Mouse (Mus musculus): Measurements from ENCODE around the gene Dapp1.

Dapp1 gene

GRCm38 (mm10) chr3:137981382-137981750 lies at the start of gene Dapp1:
Gene Dapp1 (minus strand): TSS chr3:137981545.
- peak; percentile 49 for DNase-seq (ENCODE audit: extremely low spot score)

GRCm38 (mm10) chr3:138030563-138030962 lies 49.2 kb upstream of the Dapp1 start:
- no peak for DNase-seq (ENCODE audit: extremely low spot score)

DNA sequence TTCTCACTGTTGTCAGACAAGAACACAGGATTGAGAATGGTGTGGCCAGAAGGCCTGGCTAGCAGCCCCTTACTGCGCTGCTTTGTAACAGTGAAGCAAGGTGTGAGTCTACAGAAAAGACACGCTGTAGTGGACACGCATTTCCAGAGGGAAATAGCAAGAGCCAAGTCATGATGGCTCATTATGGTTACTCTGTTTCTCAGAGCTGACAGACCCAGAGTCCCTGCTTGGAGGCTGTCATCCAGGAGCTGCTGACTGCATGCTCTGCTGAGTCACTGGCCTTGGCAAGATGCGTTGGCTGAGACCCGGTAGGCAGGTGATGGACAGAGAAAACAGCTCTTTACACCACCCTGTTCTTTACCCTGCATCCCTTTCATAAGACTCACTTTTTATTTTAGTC lies 48.0 kb upstream of the Dapp1 start:
- no peak for DNase-seq (ENCODE audit: extremely low spot score)

DNA sequence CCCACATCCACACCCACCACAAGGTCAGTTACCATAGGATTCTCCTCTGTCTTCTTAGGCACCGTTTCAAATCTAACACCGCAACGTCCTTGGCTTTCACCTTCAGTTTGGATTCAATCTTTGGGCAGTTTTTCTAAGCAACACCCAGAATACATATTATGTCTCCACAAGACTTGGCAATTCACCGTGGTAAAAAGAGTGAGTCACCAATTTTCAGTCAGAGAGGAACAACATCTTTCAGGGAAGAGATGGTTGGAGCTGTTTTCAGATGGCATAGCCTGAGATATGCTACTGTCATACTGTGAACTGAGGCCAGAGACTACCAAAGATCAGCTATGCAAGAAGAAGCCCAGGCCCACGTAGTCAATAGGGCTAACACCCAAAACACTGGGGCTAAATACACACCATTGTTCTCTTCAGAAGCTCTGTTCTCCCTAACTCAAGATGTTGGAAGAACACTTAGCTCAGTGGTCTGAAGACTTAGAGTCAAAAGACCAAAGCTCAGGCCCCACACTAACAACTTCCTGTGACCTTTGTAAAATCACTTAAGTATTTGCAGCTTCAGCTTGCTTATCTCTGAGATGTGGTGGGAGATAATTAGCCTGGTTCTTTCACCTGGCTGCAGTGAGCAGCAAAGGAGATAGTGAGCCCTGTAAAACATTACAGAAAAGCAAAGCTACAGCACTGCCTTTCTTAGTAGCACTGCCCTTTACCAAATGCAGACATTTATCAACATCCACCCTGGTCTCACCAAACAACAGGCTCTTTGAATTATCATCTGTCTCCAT lies 46.4 kb upstream of the Dapp1 start:
- no peak for DNase-seq (ENCODE audit: extremely low spot score)

DNA sequence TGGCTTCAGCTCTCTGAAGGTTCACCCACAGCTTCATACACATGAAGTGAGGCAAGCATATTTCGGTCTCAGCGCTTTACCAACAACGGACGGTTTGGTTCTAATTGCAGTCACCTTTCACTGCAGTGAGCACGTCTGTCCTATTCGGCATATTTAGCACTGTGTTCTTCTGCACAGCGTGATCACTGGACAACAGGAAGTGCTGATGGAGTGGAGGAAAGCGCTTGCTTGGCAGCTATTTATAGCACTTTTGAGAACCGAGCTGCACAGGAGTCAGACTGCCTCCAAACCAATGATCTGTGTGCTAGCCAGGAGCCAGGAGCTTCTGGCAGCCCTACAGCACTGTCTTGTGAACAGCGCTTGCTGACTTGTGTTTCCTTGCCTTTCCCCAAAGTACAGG lies 44.9 kb upstream of the Dapp1 start:
- no peak for DNase-seq (ENCODE audit: extremely low spot score)

DNA sequence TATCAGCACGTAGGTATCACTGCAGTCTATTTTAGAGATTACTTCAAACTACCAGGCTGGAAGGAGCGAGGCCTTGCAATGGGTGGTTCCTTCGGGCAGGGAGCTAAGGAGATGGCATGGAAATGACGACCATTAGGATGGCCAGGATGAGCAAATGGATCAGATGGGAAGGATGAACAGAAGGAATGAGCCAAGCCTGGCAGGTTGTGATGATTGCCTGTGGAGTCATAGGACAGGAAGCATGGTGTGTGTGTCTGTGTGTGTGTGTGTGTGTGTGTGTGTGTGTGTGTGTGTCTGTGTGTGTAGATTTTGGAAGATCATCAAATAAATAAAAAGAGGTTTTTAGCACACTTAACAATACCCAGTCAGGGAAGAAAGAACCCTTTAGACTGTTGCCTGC lies 41.3 kb upstream of the Dapp1 start:
- DNase-seq (ENCODE audit: extremely low spot score), result no peak

DNA sequence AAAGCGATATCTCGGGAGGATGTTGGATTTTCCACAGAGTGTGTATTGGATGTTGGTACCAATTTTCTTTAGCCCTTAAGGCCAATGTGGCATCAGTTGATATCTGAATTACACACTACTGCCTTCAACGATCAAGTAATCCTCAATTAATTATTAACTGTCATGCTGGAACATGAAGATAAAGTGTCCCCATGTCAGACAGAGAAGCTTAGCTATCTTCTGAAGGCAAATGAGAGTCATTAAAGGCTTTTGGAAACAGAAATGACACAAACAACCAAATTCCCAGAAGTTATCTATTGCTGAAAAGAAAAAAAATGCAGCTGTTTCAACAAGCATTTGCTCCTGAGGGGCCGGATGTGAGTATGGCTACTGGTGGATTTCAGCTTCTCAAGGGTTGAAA lies 40.7 kb upstream of the Dapp1 start:
- no peak for DNase-seq (ENCODE audit: extremely low spot score)

DNA sequence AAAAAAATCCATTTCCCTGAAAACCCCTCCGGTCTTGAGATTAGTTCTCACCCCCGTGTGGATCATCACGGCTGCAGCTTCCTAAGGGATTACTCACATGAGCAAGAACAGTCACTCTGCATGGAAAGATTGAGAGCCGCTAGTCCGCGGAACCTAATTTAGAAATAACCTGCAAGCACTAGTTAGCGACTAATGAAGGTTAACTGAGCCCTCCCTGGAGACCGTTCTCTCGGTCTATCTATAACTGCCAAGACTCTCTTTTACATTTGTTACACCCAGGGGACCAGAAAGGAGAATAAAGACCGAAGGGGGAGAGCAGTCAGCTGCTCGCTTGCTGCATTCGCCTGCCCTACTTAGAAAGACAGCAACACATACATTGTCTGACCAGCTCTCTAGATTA lies 35.5 kb upstream of the Dapp1 start:
- DNase-seq (ENCODE audit: extremely low spot score), result no peak

- DNase-seq (ENCODE audit: extremely low spot score), result no peak
Measured at GRCm38 (mm10) chr3:138014725-138015124, 33.4 kb upstream of the Dapp1 start.

GRCm38 (mm10) chr3:138012351-138012750 lies 31.0 kb upstream of the Dapp1 start:
- no peak for DNase-seq (ENCODE audit: extremely low spot score)

GRCm38 (mm10) chr3:138008152-138008551 lies 26.8 kb upstream of the Dapp1 start:
- no peak for DNase-seq (ENCODE audit: extremely low spot score)

DNA sequence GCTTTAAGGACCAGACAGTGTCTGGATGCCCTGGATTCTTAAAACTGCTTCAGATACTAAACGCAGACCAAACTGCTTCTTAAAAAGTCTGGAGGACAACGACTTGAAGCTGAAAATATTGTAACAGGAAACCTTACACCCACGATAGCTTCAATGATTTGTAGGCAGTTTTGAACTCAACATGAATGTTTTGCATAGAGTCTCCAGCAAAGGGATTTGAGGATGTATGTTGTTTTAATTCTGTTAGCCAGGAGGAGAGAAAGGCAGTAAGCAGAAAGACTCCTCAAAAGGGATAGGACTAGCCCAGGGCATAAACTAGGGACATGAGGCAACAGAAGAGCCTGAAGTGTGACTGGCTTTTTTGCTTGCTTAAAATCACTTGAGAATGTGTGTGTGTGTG lies 25.6 kb upstream of the Dapp1 start:
- no peak for DNase-seq (ENCODE audit: extremely low spot score)

DNA sequence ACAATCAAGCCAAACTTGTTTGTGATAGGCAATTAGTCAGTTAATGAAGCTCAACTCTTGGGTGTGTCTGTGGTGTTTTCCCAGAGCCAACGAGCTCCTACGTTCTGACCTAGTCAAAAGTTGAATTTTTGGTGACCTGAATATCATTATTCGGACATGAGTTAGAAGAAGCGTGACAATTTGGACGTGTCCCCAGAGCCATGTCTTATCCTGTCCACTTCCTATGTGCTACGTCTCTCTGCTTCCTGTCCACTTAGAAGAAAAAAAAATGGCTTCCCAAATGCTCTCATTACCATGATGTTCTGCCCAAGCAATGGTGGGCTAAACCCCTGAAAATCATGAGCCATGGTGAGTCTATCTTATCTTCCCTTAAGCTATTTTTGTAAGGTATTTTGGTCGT lies 21.9 kb upstream of the Dapp1 start:
- DNase-seq (ENCODE audit: extremely low spot score), result no peak

DNA sequence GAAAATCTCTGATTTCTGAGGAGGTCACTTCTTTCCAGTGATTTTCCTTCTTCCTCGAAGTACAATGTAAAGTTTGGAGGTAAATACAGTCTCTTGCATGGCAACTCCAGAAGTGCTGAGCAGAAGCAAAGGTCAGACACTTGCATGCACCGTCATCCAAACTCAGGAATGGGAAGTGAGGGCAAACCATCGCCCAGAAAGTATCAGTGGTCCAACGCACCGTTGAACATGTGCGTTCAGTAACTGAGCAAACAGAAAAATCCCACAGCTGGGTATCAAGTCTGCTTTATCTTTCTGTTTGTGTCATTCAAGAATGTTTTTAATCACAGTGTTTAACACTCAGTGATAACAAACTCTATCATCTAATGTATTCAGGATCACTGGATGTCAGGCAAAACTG lies 21.2 kb upstream of the Dapp1 start:
- DNase-seq (ENCODE audit: extremely low spot score), result no peak

- DNase-seq (ENCODE audit: extremely low spot score), result no peak
Measured at GRCm38 (mm10) chr3:138001865-138002264, 20.5 kb upstream of the Dapp1 start.

GRCm38 (mm10) chr3:138000724-138001069 lies 19.4 kb upstream of the Dapp1 start:
- DNase-seq (ENCODE audit: extremely low spot score), result no peak

- no peak for DNase-seq (ENCODE audit: extremely low spot score)
Measured at GRCm38 (mm10) chr3:138000062-138000723, 18.8 kb upstream of the Dapp1 start.

DNA sequence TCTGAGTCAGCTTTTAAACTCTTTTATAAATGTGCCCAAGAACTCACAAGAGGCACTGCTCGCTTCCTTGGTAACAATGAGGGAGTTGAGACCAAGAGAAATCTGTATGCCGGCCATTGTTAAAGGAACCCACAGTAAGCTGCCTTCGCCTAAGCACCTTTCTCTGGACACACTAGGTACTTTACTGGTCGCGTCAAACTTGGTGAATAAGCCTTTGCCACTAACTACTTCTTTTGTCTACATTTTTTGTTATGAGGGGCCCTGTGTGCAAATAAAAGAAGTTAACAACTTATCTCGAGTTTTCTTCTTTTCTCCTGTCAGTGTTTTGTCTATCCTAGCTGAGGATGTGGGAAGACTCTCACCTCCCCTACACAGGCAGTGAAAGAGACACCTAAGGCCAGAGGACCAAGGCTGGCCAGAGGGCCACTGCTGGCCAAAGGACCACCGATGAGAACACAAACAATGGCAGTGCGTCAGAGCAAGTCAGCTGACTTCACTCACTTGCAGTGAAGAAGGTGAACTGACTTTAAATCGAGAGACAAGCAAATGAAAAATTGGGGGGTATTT lies 18.0 kb upstream of the Dapp1 start:
- no peak for DNase-seq (ENCODE audit: extremely low spot score)

GRCm38 (mm10) chr3:137998491-137999223 lies 17.3 kb upstream of the Dapp1 start:
- no peak for DNase-seq (ENCODE audit: extremely low spot score)

DNA sequence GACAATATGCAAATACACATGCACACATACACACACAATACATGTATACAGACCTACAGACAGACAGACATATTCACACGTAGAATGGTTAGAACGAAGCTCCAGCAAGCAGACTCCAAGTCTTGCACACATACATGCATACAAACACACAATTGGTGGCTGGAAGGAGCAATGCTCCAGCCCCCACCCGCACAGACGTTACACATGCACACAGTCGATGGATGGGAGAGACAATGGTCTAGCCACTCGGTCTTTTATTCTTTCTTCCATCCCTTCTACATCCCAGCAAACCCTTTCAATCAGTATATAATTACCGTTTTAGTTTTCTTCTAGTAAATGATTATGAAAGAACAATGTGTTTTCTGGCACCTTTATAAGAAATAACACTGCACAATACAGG lies 14.1 kb upstream of the Dapp1 start:
- DNase-seq (ENCODE audit: extremely low spot score), result no peak

GRCm38 (mm10) chr3:137994196-137994595 lies 12.9 kb upstream of the Dapp1 start:
- no peak for DNase-seq (ENCODE audit: extremely low spot score)

GRCm38 (mm10) chr3:137992366-137992765 lies 11.0 kb upstream of the Dapp1 start:
- no peak for DNase-seq (ENCODE audit: extremely low spot score)

GRCm38 (mm10) chr3:137991183-137991582 lies 9.8 kb upstream of the Dapp1 start:
- DNase-seq (ENCODE audit: extremely low spot score), result peak; percentile 83
